Mouse (Mus musculus) spleen, adult 2 months (tissue): ENCODE data around the gene Rpl38.

Experiments
- CTCF ChIP-seq: fragments of 200-500 bp; IDR thresholded peaks from 2 replicates; pipeline ENCODE4 v1.5.1; 2011; ENCODE audit warnings: mild to moderate bottlenecking, inconsistent platforms; ENCODE audit not compliant: insufficient read depth, insufficient read length, insufficient replicate concordance; ENCODE audit errors: extremely low read depth
- POLR2A ChIP-seq: fragments of 200-500 bp; IDR thresholded peaks from 2 replicates; pipeline ENCODE4 v1.6.1; 2011; ENCODE audit warnings: low read depth, low read length, inconsistent platforms

GRCm38 (mm10) chr11:114702311-114702995, 34.1 kb downstream of the Rpl38 start:
- TF ChIP-seq CTCF (no peak), POLR2A (no peak)
